Mouse (Mus musculus): ENCODE measurements around the gene C7.

Gene C7

DNA sequence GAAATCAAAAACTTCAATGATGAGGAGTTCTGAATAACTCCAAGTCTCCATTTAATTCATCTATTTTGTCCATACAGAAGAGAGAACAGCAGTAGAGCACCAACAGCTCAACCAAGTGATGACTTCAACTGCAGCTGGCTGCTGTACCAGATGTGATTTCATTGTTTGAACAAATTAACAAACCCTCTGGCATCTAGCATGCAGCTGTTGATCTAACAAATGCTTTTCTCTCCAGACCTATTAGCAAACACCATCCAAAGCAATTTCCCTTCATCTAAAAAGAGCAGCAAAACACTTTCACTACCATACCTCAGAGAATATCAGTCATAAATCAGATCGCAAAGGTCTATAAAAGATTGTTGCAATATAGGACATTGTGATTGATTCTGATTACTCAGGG lies 90.2 kb downstream of the C7 start:
- no peak for DNase-seq
